Mouse (Mus musculus) kidney, postnatal 25 days (tissue): Measurements from ENCODE around the gene Acadvl.
A peak's percentile ranks its signal among the peaks of the same experiment; 100 is the strongest.

Source experiments
- DNase-seq, 2 experiments: peaks; one replicate each; pipeline ENCODE4 v3.0.0; 2021; ENCODE audit warnings: mixed read lengths in 2 of 2

The Acadvl gene

DNA sequence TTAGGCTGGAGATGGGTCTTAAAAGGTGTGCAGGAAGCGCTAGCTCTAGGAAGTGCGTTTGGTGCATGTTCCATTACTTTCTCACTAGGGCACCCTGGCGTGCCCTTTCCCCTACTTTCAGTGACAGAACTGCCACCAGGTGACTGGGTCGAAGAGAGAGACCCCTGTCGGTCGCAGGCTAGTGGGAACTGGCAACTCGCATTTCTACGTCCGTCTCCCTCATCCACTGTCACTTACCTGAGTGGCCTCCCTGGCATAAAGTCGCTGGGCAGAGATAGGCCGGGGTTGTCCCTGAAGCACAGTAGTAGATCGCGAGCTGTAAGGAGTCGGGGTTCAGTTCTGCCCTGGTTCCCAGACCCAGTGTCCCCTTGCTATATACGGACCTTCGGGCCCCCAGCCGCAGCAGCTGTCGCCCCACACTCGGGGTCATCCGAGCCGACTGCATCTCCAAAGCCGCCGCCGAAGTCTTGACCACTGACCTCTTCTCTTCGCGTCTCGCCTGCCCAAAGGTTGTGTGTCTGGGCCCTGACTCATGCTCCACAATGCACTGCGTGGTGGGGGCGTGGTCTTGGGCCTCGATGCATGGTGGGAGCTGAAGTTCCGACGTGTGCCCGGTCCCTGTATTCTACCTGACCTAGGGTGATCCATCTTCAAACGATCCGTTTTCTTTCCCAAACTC lies at the start of gene Acadvl:
Acadvl (minus strand) TSS at position 532 of the 679 bp plus-strand sequence.
- peak; percentile 95 to 97 for DNase-seq

DNA sequence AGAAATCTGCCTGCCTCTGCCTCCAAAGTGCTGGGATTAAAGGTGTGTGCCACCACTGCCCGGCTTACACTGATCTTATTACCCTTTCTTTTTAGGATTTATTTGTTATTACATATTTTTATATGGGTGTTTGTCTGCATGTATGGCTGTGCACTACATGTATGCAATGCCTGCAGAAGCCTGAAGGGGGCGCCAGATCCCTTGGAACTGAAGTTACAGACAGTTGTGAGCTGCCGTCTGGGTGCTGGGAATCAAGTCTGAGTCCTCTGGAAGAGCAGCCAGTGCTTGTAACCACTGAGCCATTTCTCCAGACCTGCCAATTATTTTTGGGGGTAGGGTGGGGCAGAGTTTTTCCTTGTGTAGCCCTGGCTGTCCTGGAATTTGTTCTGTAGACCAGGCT lies 47.8 kb upstream of the Acadvl start:
- DNase-seq, result no peak

DNA sequence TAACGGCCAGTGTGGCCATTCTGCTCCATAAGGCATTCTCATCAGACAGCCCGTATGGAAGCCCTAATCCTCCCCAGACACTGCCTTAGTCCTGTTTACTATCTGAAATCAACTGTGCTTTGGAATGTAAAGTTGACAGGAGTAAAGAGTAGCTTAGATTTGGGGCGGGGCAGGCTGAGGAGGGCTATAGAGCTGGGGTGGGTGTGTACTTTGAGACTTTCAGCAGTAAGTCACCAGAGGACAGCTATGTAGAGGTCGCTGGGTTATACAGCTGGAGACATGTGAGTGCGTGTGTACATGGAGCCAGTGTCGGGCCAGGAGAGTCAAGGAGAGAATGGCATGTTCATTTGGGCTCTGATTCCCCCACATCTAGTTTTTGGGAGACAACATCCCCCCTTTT lies 44.7 kb upstream of the Acadvl start:
- DNase-seq, result no peak

DNA sequence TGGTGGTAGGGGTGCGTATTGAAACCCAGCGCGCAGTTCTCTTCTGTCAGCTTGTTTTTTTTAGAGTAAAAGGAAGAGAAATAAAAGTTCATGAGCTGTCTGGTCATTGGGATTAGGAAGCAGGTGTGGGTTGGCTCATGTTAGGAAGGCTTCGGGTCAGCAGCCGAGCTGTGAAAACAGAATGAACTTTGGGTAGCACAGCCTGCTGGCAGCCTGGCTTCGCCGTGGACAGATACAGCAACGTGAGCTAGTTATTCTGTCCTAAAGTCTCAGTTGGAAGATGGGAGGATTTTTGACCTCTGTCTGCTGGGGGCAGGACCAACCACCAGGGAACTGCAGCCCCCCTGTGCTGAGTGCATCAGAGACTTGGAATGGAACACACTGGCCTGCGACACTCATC lies 42.6 kb upstream of the Acadvl start:
- DNase-seq, result peak; percentile 55 to 83

DNA sequence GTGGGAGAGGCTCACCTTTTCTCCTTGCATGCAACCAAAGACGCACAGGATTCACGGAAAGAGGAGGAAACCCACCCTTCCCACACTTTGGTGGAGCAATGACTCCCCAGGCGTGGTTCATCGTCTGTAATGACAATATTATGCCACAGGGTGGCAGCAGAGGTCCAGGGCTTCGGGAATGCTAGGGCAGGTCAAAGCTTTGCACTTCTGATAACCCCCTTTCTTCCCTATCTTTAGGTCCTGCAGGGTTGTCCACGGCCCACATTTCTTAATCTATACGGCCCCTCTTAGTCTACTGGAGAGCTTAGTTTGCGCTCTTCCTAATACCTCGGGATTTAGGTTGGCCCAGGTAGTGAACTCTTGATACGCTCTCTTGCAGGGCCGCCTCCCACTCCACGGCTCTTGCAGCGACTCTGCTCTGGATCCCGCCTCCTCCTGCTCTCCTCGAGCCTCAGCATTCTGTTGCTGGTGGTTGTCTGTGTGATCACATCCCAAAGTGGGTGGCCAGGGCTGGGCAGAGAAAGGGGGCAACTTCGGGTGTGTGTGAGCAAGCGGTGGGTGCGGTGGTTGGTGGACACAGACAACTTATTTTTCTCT lies 40.5 kb upstream of the Acadvl start:
- DNase-seq, result peak; percentile 75 to 78

DNA sequence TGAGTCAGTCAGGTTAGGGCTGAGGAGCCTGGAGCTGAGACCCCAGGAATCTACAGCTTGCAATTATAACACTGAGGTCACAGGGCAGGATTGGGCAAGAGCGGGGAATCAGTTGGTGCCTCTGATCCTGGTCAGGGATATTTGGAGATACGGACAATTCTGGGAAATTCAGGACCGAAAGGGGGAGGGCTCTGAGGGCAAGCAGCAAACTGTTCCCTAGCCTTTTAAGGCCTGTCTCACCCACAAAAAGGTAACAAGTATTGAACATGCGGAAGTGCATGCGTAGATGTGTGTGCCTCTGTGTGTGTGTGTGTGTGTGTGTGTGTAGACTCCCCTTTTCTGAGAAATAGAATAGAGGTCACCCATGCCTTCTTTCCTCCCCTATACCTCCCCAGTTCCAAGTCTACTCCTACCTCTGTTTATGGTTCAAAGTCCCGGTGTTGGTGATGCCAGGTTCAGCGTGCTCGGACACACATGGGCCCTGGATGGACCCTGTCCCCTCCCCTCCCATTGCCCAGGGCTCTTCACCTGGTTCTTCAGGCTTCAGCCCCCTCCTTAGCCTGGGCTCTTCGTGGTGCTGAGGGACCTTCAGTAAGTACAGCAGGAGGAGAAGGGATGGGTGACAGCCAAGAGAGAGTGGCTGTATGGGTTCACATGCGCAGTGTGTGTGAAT lies 38.8 kb upstream of the Acadvl start, which contains the start of gene Asgr1:
Asgr1 (plus strand) TSS at position 188 of the 673 bp plus-strand sequence.
- DNase-seq, result peak in 1 of 2 experiments; percentile 70

DNA sequence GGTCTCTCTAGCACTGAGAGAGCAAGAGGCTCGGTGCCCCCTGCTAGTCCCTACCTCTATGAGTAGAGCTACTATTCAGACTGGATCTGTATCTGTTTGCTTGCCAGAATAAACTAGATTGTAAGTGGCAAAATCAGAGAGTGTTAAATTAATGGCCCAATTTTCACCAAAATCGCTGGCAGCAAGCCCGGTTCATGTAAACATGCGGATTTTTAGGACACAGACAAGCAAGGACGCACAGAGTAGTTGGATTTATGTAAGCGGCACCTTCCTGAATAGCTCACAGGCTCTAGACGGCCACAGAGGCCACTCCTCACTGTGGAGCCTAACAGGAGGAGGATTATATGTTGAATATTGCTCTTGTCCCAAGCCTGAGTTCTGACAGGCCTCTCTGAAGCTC lies 37.9 kb upstream of the Acadvl start:
- no peak for DNase-seq

DNA sequence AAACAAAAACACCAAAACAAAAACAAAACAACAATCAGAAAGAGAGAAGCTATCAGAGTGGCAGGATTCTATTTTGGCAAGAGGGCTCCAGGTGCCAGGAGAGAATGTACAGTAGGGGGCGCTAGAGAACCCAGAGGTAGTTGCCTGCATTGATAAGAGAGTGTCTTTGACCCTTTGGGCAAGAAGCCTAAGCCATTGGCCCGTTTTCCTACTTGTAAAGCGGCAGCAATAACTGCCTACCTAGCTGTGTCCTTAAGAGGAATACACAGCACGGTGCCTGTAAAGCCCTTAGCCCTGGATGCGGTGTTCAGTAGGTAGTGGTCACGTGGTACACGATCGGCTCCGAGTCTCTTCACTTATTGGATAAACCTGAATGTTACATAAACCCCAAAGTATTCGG lies 34.6 kb upstream of the Acadvl start:
- no peak for DNase-seq

DNA sequence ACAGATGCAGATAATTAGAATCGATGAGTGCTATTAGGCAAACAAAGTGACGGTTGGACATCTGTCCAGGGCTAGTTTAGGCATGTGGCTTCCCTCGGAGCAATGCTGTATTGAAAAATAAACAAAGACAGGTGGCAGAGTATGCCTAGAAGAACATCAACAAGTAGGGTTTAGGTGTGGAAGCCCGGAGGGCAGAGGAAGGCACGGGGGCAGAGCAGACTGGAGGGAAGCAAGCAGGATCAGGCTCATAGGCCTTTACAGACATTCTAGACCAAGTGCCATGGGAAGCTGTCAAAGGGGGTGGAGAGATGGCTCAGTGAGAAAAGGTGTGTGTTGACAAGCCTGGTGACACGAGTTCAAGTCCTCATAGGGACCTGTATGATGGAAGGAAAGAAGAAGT lies 34.2 kb upstream of the Acadvl start:
- DNase-seq, result no peak

DNA sequence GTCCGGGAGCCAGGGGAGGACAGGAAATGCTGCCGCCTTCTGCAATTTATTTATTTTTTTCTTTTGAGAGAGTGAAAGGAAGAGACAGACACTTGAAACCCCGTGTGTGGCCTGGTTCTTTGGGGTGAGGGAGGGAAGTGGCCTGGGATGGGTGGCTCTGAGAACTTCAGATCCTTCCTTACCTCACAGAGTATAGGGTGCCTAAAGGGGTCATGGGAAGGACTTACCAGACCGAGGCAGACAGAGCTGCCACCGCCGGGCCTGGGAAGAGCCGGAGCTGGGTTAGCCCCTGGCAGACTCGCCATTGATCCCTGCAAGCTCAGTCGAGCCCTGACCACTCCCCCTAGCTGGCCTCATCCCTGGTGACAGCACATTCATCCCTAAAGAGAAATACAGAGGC lies 30.2 kb upstream of the Acadvl start:
- no peak for DNase-seq

DNA sequence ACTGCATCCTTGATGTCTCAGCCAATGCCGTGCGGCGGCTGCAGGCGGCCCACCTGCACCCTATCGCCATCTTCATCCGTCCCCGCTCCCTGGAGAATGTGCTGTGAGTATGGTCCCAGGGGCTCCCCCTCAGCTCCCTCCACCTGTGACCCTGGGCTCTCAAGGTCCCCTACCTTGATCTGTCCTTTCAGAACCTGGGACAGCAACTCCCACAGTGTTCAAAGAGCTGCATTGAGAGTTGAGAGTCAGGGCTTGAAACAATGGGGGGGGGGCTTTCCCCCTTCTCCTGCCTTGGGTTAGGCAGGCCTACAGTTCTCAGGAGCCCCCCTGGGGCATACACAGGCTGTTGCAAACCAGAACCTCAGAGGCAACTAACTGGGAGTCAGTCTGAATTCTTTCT lies 28.5 kb upstream of the Acadvl start:
- DNase-seq, result no peak

DNA sequence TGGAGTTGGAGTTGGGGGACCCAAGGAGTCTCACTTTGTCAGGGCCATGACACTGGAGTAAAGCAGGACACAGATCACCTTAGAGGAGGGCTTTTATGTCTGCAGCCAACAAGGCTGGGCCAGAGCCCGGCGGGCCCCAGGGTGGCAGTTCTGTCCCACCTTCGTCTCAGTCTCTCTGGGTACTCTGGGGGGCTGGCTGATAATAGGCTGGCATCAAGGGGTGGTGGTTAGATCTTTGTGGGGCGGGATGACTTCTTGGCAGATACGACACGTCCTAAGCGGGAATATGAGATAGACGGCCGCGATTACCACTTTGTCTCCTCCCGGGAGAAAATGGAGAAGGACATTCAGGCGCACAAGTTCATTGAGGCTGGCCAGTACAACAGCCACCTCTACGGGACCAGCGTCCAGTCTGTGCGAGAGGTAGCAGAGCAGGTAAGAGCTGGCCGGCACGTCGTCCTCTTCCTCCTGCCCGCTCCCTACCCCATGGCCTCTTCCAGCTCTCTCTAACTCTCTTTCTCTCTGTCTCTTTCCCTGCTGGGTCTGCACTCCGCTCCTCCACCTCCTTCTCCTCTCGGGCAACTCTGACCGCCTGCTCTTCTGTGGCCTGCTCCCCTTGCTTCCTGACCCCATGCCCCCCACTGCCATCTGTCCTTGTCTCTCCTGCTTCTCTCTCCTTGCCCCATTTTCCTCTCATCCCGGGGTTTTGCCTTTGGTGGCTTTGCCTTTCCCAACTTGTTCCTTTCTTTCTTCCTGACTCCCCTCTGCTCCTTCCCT lies 27.3 kb upstream of the Acadvl start:
- DNase-seq, result no peak

DNA sequence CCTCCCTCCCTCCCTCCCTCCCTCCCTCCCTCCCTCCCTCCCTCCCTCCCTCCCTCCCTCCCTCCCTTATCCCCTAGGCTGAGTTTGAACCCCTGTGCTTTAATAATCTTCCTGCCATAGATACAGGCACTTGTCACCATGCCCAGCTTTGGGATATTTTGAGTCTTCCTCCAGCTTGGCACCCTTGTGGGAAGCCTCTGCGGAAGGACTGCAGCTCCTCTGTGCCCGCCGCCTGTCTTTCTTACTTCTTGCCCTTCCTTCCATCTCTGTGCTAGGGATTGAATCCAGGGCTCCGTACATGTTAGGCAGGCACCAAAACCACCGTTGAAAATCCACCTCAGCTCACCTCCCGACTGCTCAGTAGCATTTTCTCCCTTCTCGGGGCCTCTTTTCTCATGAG lies 25.0 kb upstream of the Acadvl start:
- no peak for DNase-seq

DNA sequence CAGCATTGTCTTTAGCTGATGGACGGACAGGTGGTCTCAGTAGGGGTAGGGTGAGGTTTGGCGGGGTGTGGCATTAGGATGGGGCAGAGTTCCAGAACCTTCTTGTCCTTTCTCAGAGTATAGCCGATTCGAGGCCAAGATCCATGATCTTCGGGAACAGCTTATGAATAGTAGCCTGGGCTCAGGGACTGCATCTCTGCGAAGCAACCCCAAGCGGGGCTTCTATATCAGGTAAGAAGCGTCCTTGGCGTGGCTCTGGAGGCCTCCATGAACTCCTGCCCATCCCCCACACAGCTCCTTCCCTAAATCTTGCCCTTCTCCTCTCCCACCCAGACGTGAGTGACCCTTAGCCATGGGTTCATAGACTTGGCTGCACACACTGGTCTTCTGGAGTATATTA lies 24.4 kb upstream of the Acadvl start:
- no peak for DNase-seq

DNA sequence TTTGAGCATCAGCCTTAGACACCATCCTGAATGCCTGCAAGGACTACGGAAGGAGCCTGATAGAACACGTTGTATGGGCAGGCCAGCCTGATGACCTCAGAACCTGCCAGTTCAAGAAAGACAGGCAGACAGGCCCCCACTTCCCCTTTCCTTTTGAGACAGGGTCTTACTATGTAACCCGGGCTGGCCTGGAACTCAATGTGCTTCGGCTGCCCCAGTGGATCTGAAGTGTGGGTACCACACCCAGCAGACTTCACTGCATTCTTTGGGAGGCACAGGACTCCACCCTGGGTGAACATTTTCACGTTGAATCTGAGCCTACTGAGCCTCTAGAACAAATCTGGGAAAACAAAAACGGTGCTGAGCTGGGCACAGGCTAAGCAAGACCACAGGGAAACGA lies 23.0 kb upstream of the Acadvl start:
- no peak for DNase-seq

DNA sequence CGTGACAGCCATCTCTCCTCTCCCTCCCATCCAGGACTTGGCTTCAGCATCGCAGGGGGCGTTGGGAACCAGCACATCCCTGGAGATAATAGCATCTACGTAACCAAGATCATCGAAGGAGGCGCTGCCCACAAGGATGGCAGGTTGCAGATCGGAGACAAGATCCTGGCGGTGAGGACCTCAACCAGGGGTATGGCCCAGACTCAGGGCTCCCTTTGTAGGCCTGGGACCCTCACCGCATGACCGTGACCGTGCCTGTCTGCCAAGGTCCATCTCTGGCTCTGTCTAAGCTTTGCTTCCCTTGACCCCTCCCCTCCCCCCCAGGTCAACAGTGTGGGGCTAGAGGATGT lies 16.1 kb upstream of the Acadvl start:
- DNase-seq, result peak in 1 of 2 experiments; percentile 32

DNA sequence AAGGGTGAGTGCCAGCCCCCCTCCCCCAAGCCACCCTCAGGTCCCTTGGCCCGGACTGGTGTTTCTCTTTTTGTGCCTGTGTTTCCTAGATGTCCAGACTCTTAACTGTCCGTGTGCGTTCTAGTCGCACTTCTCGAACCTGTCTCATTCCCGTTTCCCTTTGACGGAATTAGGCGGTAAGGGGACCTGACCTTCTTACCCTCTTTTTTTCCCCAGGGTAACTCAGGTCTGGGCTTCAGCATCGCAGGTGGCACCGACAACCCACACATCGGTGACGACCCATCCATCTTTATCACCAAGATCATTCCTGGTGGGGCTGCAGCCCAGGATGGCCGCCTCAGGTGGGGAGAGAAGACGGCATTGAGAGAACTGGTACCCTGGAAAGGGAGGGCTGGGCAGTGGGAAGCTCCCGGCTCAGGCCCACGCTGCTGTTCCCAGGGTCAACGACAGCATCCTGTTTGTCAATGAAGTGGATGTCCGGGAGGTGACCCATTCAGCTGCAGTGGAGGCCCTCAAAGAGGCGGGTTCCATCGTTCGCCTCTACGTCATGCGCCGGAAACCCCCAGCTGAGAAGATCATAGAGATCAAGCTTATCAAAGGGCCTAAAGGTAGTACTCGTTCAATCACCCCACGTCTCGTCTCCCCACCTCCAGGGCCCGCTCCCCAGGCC lies 15.6 kb upstream of the Acadvl start:
- DNase-seq, result peak in 1 of 2 experiments; percentile 29

DNA sequence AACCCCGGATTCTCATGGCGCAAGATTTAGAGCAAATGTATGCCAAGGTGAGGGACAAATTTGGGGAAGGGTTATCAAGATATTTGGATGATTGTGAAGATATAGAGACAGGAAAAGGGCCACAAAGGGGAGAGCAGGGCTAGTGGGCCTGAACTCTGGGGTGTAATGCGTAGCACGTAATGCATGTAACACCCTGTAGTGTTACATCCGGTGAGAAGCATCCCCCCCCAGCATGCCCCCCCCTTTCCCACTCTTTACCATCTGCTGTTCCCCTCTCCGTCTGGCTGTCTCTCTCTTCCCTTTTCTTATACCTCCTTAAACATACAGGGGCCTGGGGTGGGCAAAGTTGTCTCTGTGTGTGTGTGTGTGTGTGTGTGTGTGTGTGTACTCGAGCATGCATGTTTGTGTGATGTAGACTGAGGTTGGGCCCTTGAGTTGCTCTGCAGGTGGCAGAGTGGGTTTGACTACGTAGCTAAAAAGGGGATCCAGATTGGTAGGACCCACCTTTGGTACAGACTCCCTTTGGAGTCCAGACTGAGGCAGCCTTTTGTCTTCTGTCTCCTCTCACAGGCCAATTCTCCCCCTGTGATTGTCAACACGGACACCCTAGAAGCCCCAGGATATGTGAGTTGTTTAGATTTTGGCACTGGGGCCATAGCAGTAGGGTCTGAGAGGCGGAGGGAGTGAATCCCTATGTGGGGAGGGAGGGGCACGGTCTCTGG lies 14.8 kb upstream of the Acadvl start:
- DNase-seq, result no peak

DNA sequence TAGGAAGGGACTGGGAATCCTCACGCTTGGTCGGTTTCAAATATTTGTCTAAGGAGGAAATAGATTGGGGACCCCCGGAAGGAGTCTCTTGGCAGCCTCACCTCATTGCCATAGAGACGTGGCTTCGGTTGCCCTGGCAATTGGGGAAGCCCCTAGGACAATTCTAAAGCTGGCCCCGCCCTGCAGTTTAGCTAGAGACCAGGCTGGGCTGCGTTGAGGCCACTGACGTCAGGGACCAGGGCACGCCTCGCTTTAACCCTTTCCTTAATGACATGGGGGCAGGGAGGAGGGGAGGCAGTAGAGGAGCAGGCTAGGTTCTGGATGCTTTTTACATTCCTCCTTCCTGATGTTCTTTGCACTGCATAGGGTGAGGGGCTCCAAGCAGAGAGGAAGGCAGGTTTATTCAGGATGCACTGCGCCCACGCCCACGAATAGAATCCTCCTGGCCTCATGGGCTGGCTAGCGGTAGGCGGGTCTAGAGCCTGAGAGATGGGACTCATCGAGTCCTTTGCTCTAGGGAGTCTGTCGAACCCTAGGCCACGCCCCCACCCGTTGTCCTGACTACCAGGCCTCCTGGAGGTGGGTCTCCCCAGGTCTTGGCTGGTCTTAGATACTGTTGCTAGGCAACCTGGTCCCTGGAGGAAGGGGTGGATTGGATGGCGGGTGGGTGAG lies 14.1 kb upstream of the Acadvl start:
- DNase-seq, result peak; percentile 45 to 63

DNA sequence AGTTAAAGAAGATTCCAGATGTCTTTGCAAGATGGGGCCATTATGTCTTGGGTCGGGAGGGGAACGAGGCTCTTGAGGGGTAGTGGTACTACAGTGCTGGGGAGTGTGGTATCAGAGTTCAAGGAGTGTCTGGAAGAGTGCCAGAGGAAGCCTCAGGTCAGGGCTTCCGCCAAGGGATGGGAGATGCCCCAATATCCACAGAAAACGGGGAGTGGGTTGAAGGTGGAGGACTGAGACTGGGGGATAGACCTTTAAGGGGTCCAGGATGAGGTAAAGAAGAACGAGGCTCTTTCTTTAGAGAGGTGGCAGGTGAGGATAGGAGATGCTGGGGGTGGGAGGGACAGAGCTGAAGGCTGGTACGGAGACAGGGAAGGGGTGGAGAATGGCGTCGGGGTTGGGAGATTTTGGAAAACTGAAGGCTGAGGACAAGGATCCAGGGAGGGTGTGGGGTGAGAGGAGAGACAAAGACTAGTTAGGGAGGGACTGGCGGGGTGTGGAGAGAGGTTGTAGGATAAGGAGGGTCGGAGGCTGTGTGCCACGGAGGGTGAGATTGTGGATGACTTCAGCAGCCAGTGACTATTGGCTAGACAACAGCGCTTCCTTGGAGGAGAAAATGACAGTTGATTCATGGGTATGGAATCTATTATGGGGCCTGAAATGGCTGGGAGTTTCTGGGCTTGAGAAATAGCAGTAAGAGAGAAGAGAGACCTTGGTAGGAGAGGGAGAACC lies 13.4 kb upstream of the Acadvl start:
- peak in 1 of 2 experiments; percentile 30 for DNase-seq

DNA sequence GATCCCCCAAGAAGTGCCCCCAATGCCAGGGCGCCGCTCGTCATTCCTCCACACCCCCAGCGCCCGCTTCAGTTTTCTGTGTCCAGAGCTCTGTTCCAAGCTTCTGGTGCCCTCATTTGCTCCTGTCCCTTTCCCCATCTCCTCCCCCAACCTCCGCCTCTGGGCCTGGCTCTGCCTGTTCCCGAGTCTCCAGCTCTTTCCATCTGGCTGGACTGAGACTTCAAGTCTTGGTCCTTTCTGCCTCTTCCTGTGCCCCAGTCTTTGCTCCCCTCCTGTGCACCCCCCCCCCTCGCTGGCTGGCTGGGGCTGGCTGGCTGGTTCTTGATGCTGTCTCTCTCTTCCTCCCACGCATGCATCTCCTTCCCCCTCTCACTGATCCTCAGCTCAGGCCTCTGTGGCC lies 12.2 kb upstream of the Acadvl start:
- peak in 1 of 2 experiments; percentile 38 for DNase-seq
